Mouse (Mus musculus) G1E (cell line): ENCODE results near the gene Auts2.

ENCODE experiments used
- CTCF ChIP-seq: IDR thresholded peaks from 2 replicates; pipeline ENCODE4 v1.5.1; 2012; ENCODE audit warnings: low read depth, low read length, inconsistent platforms, mixed read lengths
- GATA1 ChIP-seq: IDR thresholded peaks from 2 replicates; pipeline ENCODE4 v1.6.1; 2012; ENCODE audit warnings: borderline replicate concordance, low read length, inconsistent platforms, mixed read lengths
- POLR2AphosphoS5 ChIP-seq: IDR thresholded peaks from 2 replicates; pipeline ENCODE4 v1.6.1; 2012; ENCODE audit warnings: low read depth, low read length, inconsistent platforms; ENCODE audit not compliant: insufficient replicate concordance
- TAL1 ChIP-seq: conservative IDR thresholded peaks from 2 replicates; pipeline ENCODE4 v1.6.1; 2012; ENCODE audit warnings: low read depth, low read length, inconsistent platforms, mixed read lengths

DNA sequence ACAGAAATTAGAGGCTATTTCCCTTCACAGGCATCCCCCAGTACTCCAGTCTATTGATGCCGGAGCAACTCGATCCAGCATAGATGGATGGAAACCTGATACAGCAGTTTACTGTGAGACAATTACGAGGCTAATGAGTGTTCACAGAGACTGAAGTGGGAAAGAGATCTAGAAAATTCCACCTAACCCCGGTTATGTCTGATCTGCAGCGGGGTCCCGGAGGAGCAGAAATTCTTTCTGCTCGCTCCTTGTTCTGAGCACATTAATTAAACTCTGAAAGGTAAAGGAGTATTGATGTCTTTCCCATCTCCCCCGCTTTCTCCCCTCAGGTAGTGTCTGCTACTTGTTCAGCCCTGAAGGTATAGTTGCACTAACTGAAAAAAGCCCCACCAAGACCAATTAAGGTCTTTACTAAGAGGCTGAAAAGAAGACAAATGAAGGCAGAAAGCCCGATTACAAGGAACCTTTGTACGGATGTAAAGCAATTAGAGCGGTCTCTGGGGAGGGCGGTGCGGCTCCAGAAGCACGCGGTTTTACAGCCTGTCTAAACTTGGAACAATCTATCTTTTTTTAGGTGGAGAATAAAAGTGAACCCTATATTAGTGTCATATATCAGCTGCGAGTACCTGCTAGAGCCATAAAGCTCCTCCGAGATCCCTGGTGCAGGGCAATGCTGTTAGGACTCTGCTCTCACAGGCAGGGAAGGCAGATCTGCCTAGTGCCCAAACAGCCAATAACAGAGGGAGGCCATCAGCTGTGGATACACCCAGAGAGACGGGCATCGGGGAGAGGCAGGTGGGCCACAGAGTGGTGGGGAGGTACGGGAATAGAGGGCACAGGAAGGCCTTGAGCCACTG lies 691.3 kb downstream of the Auts2 start:
- no peak for TF ChIP-seq POLR2AphosphoS5
- no peak for TF ChIP-seq CTCF
- TF ChIP-seq TAL1 = no peak
- no peak for TF ChIP-seq GATA1
